Mouse (Mus musculus) adrenal gland, postnatal 10 days (tissue): ENCODE data around the gene Mga. TPM values are rescaled to one million over a fixed set of nuclear protein-coding genes. Genes with fewer than 3 reads are reported as not detected.

Source experiments
- DNase-seq: peaks from one replicate; pipeline ENCODE4 v3.0.0; 2021; ENCODE audit warnings: mixed read lengths
- total RNA-seq, 2 experiments: library from RNA; stranded (reverse); gene quantifications; 2 replicates each; pipeline ENCODE4 v1.2.3; 2021

Mga gene
- total RNA-seq, 2 experiments from 2014 or later = 45.1 to 54.9 TPM

- DNase-seq = no peak
Observed at GRCm38 (mm10) chr2:119987441-119987840, 90.4 kb downstream of the Mga start.

DNA sequence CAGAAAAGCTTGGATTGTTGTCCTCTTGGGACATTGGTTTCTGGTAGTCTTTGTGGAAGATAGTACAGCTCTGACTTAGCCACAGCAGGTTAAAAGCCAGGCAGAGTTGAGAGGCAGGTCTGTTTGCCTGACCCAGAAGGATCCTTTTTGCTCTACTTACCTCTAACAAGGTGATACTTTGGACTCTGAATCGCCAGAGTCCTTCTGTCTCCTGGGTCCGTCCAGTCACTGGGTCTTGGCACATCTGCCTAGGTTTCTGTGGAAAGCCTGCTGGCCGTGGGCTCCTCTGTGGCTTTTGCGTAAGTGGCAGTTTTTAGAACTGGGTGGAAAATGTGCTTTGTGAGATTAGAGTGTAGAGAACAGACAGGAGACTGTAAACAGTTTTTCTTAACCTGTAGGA, 91.9 kb downstream of the Mga start:
- DNase-seq = no peak

DNA sequence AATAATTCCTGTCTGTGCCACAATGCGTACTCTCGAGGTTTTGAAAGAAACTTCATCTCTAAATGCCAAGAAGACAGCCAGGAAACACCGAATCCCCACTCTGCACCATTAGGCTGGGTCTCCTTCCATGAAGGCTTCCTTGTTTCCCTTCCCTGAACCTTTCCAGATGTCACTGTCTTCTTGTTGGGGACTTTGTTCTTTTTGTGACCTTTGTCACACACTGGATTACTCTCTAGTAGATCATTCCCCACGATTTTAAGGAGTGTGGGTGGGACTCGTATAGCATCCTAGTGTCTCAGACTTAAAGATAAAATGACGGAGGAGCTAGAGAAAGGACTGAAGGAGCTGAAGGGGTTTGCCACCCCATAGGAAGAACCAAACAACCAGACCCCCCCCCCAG, 93.9 kb downstream of the Mga start:
- no peak for DNase-seq

DNA sequence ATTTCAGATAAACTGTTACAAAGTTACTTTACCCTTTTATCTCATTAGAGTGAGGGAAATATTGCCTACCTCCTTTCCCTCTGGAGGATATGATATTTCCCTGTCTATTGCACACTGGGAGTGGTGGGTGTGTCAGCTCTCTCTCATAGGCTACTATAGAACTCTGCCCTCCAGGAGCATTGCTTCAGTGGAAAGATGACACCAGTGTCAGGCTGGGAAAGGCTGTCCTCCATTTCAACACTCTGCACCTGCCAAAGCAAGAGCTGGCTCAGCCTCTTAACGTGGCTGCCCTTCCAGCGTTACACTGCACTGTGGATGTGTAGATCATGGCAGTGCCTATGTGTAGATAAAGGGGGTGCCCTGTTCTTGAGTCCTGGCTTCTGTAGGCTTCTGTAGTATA, 95.3 kb downstream of the Mga start:
- DNase-seq = no peak

- DNase-seq = no peak
Observed at GRCm38 (mm10) chr2:119993515-119993914, 96.5 kb downstream of the Mga start.

- no peak for DNase-seq
Observed at GRCm38 (mm10) chr2:119994839-119995238, 97.8 kb downstream of the Mga start.

DNA sequence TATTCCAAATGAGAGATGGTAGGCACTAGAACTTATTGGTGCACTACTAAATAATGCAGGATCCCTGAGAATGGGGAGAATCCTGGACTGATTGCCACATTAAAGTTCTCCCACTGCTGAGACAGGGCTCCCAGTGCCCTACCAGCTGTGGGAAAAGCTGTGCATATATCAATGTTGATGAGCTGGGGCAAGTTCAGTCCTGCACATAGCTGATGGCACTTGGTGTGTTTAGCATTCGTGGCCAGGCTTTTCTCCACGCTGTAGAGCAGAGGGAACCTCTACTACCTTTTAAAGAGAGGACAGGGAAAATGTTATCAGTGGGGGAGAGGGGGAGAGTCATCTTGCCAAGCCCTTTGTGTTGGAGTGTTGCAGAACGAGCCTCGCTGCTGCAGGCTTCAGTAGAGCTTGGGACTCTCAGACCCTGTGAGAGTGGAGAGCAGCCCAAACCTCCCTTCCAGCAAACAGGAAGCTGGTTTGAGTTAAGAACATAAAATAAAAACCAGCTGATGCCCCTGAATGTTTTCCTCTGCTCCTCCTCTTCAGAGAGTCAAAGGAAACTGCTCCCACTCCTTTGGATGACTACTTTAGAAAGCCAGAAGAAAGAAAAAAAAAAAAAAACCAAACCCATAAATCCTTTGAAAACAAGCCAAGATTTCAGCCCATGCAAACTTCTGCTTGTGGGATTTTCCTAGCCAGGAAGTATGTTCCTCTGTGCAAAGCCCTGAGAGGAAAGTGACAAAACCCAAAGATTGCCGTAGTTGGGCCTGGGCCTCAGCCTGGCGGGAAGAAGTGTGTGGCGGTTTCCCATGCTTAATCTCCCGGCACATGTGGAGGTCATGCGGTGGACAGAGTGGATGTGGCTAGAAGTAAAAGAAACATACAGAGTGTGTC, 98.6 kb downstream of the Mga start:
- peak; percentile 38 for DNase-seq

GRCm38 (mm10) chr2:119997354-119997753, 100.3 kb downstream of the Mga start:
- no peak for DNase-seq

- no peak for DNase-seq
Observed at GRCm38 (mm10) chr2:119999731-120000130, 102.7 kb downstream of the Mga start.

DNA sequence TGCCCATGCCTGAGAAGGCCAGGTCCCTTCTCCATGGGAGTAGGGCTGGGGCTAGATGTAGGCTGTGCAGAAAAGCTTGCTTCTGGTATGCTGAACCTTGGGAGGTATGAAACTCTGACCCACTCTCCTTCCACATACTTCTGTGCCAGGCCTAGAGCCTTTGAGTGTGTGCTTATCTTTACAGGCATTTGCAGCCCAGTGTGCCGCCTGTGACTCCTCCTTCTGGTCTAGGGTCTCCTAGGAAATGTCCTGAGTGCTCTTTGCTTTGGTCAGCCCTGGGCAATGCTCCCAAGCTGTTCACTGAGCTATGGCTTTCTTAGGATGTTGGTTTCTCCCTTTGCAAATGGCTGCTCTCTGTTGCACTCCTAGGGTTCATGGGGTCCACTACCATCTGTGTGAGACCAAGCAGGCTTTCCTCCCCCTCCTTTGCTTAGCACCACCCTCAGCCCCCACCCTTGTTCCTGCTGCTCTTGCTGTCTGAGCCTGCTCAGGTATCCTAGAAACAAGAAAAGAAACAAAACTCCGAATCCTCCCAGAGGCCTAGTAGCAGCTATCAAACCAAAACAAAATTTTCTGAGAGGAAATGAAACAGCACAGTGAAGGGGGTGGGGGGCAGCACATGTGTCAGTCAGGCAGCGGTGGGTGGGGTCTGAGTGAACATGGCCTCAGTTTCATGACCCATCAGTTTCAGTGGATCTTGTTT, 104.0 kb downstream of the Mga start:
- DNase-seq = no peak

DNA sequence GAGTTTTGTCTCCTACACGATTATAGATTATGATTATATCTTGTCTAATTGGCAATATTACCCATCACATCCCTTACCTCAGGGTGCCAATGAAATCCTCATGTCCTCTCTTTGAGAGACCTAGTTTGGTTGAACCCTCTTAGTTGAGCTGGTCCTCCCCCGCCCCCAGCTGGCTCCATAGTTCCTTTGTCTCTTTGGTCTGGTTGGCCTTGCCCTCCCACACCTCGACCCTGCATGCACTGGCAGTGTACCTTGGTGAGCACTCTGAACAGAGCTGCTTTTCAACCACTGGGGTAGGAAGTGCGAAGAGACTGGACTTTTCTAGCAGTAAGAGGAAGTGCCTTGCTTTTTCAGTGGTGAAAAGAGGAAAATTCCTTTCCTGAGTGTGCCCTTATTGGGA, 104.9 kb downstream of the Mga start:
- no peak for DNase-seq

- DNase-seq = no peak
Observed at GRCm38 (mm10) chr2:120003970-120004369, 106.9 kb downstream of the Mga start.

- DNase-seq = no peak
Observed at GRCm38 (mm10) chr2:120006696-120007095, 109.7 kb downstream of the Mga start.

DNA sequence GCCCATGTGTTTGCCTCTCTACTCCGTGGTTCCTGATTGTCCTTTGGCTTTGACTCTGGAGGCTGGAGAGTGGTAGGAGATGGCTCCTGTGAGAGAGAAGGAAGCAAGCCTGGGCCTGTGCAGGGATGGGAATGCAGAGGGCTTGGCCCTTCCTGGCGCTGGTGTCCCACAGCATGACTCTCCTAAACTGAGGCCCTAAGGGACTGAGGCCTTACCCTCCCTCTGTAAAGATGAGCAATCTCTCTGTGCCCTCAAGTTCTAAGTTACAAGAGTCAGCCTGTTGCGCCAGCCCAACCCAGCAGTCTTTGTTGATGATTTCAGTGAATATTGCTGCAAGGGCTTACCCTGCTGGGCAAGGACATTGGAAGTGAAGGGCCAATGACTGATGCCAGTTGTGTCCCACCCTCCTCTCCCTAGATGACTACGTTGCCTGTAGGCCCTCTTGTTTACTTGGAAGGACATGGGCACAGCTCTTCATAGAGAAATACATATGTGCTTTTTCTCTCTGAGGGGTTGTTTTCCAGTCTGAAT, 110.7 kb downstream of the Mga start:
- peak; percentile 40 for DNase-seq

GRCm38 (mm10) chr2:120008672-120009071, 111.6 kb downstream of the Mga start:
- DNase-seq = no peak

- peak; percentile 76 for DNase-seq
Observed at GRCm38 (mm10) chr2:120011462-120012200, 114.6 kb downstream of the Mga start.

DNA sequence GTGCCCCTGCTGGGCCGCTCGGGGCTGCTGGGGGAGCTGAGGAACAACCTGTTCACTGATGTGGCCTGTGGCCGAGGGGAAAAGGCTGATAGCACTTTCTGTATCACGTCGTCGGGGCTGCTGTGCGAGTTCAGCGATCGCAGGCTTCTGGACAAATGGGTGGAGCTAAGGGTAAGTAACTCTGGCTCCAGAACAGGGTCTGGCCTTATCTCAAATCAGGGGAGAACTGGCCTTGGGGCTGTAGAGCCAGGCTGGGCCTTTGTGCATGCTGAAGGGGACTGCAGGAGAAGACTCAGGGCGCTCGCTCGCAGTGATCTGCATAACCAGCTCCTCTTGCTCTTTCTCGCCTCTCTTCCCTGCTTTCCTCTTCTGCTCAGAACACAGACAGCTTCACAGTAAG, 115.9 kb downstream of the Mga start:
- DNase-seq = peak; percentile 34

DNA sequence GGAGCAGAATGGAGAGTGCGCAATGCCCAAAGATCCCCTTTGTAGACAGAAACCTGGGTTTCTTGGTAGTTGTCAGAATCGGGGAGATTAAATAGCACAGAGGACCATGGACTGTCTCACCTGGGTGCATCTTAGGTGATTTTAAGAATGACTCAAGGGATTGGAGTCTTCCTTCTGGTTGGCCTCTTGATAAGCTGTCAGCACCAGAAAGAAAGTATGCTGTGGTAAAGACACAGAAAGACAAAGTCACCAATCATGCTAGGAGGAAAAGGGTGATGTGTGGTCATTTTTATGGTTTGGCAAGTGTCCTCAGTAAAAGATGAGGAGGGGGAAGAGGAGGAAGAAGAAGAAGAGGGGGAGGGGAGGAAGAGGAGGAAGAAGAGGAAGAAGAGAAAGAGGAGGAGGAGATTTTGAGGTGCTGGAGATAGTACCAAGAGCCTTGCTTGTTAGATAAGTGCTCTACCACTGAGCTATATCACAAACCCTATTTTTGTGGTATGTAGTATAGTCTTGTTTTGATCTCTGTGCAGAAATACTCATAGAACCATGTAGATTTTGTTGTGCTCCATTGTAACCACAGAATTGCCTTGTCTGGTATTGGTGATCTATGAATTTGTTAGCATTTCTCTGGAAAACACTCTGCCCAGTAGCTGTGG, 116.9 kb downstream of the Mga start:
- DNase-seq = no peak

DNA sequence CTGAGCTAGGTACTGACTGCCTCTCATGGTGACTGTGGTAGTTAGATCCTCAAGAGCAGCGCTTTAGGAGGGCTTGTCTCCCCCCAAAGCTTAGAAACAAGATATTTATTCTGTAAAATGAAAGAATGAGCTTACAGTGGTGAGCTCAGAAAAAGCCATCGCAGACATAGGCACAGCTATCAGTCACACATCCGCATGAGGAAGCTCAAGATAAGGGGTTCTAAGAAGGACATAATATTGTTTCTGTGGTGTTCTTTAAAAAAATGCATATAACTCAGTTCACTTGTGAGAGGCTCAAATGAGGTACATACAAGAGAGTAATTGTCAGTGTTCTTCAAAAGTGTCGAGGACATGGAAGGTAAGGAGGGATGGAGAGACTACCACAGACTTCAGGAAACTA, 118.9 kb downstream of the Mga start:
- DNase-seq = no peak

- DNase-seq = no peak
Observed at GRCm38 (mm10) chr2:120017599-120017998, 120.6 kb downstream of the Mga start.
